Mouse (Mus musculus) activated CD4-positive, CD25-positive, alpha-beta regulatory T cell, adult 9 weeks (primary cell): ENCODE data around the gene Aoc2. TPM values are rescaled to one million over a fixed set of nuclear protein-coding genes. Genes with fewer than 3 reads are reported as not detected.

ENCODE experiments used
- polyA plus RNA-seq: library from polyadenylated mRNA; unstranded; fragments of 100-300 nt; shearing (Covaris generic); gene quantifications from one replicate; pipeline ENCODE4 v1.2.1, GENCODE M21; 2017

Gene Aoc2
- polyA plus RNA-seq = 4.1 TPM

GRCm38 (mm10) chr11:101324763-101325162 is at the start of gene Aoc2:
Aoc2 (plus strand) TSS chr11:101325063.

DNA sequence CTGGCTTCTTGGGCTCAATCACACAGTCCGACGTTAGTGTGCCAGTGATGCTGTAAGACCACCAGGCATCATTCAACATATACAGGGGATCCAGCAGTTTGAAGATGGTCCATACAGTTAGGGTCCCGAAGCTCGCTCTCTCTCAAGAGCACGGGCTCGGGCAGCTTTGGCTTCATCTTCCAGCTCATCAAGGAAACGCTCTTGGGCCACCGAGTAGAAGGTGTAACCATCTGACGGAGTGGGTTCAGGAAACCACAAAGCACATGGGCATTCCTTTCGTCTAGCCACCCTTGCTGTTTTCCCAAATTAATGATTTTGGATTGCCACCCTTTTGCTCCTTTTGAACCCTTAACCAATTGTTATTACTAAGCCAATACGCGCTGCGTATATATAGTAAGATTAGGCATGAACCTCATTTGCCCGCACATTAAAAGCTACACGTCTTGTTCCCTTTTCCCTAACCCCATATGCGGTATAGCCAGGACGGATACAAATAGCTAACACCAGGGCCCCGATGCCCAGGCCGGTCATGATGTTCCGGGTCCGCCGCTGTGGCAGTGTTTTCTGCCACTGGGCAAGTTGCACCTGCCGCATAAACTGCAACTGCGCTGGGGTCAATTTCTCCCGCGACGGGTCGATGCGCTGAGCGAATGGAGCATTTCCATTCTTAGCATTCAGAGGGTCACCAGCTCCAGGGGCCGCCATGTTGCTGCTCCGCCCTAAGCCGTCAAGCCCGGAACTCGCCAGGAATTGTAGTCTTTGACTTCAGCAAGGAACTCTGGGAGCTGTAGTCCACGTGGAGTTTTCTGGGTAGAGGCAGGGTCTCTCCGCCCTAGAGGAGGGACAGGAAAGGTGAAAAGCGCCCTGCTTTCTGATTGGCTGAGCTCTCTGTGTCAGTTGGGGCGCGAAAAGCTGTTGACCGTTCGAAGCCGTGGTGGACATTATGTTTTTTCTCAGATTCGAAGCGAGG is 46.4 kb upstream of the Aoc2 start, which contains the start of the genes Cntd1 and Coa3:
Gene Cntd1 (plus strand): TSS at position 790 of the 970 bp plus-strand sequence.
Gene Coa3 (minus strand): TSS at position 892 of the 970 bp plus-strand sequence.

GRCm38 (mm10) chr11:101302004-101302798 is 22.7 kb upstream of the Aoc2 start, which contains the start of gene Becn1:
Becn1 (minus strand) TSS chr11:101302286.

GRCm38 (mm10) chr11:101315665-101316500 is 9.0 kb upstream of the Aoc2 start, which contains the start of gene Psme3:
Psme3 (plus strand) TSS chr11:101316213.

GRCm38 (mm10) chr11:101330371-101330924 is 5.6 kb downstream of the Aoc2 start, which contains the start of gene Aoc3:
Aoc3 (plus strand) TSS chr11:101330605.

GRCm38 (mm10) chr11:101367326-101367935 is 42.6 kb downstream of the Aoc2 start, which contains the start of gene G6pc:
G6pc (plus strand) TSS chr11:101367561.

Other genes starting within 250 kb of the Aoc2 start
- gene Hsd17b1, start 246.7 kb upstream of the Aoc2 start, polyA plus RNA-seq = 0.42 TPM
- gene Coasy, start 242.5 kb upstream of the Aoc2 start, polyA plus RNA-seq = 35.2 TPM
- gene Mlx, start 237.8 kb upstream of the Aoc2 start, polyA plus RNA-seq = 126 TPM
- gene Psmc3ip, start 229.6 kb upstream of the Aoc2 start, polyA plus RNA-seq = 8.4 TPM
- 70.2 TPM for gene Retreg3, start 205.2 kb upstream of the Aoc2 start, polyA plus RNA-seq
- gene Tubg1, start 205.1 kb upstream of the Aoc2 start, polyA plus RNA-seq = 45.3 TPM
- 4.3 TPM for gene Tubg2, start 169.2 kb upstream of the Aoc2 start, polyA plus RNA-seq
- gene Cntnap1, start 154.5 kb upstream of the Aoc2 start, polyA plus RNA-seq = 0.13 TPM
- 0.24 TPM for gene Plekhh3, start 153.7 kb upstream of the Aoc2 start, polyA plus RNA-seq
- gene Ccr10, start 149.6 kb upstream of the Aoc2 start, polyA plus RNA-seq = 1.9 TPM
- 96.4 TPM for gene Ezh1, start 98.6 kb upstream of the Aoc2 start, polyA plus RNA-seq
- gene Ramp2, start 79.0 kb upstream of the Aoc2 start, polyA plus RNA-seq = not detected
- 157 TPM for gene Vps25, start 71.4 kb upstream of the Aoc2 start, polyA plus RNA-seq
- gene Wnk4, start 64.5 kb upstream of the Aoc2 start, polyA plus RNA-seq = 2.4 TPM
- not detected for gene Cntd1, start 46.1 kb upstream of the Aoc2 start, polyA plus RNA-seq
- gene Coa3, start 45.9 kb upstream of the Aoc2 start, polyA plus RNA-seq = 130 TPM
- gene Becn1, start 22.8 kb upstream of the Aoc2 start, polyA plus RNA-seq = 217 TPM
- 156 TPM for gene Psme3, start 8.8 kb upstream of the Aoc2 start, polyA plus RNA-seq
- gene Aoc3, start 5.5 kb downstream of the Aoc2 start, polyA plus RNA-seq = not detected
- not detected for gene G6pc, start 42.5 kb downstream of the Aoc2 start, polyA plus RNA-seq
- 39.4 TPM for gene Aarsd1, start 92.6 kb downstream of the Aoc2 start, polyA plus RNA-seq
- 1.8 TPM for gene Gm27029, start 99.7 kb downstream of the Aoc2 start, polyA plus RNA-seq
- gene Rundc1, start 100.0 kb downstream of the Aoc2 start, polyA plus RNA-seq = 10.1 TPM
- gene Ptges3l, start 100.3 kb downstream of the Aoc2 start, polyA plus RNA-seq = 0.50 TPM
- gene Rpl27, start 117.2 kb downstream of the Aoc2 start, polyA plus RNA-seq = 357 TPM
- gene Ifi35, start 123.3 kb downstream of the Aoc2 start, polyA plus RNA-seq = 202 TPM
- not detected for gene Rnd2, start 139.9 kb downstream of the Aoc2 start, polyA plus RNA-seq
- 0.61 TPM for gene Vat1, start 141.2 kb downstream of the Aoc2 start, polyA plus RNA-seq
- gene Brca1, start 226.9 kb downstream of the Aoc2 start, polyA plus RNA-seq = 6.9 TPM
- 107 TPM for gene Nbr1, start 227.1 kb downstream of the Aoc2 start, polyA plus RNA-seq